Mouse (Mus musculus): ENCODE measurements at regions not wholly inside any gene's neighbourhood (a gene's known extent, or its start where the extent isn't known, plus 50 kb on each side); places are given as distances from the start of the nearest gene placed in this dataset.

DNA sequence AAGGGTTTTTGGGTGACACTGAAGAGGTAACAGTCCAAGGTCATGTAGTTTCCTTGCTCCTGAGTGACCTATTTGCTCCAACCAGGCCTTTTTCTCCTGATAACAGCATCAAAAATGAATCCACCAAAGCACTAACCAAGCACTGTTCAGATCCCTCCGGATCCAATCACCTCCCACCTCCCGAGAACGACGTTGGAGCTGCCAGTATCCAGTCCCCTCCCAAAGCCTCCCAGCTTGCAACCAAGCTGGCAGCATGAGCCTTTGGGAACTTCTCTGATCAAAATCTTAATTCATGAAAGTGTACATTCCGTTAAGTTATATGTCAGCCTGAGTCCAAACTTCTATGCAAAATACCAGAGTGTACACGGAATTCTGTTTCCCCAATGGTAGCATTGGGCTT, 126.3 kb downstream of the Efnb2 start:
- TF ChIP-seq CTCF (IDR thresholded peaks at IDR 0.05; ENCODE audit: control insufficient read depth, insufficient read depth, insufficient read length): no peak
- Histone ChIP-seq H3K79me2 (ENCODE audit: control insufficient read depth, insufficient read depth) (no peaks in the 10 kb centered on the region), H3ac (ENCODE audit: control insufficient read depth, insufficient read length, low read depth) (no peak overlapping the region), H3K4me3 (ENCODE audit: insufficient read depth, poor library complexity, severe bottlenecking) (no peak overlapping the region), H3K27me3 (ENCODE audit: control insufficient read depth, insufficient read depth, insufficient read length) (no peaks in the 10 kb centered on the region), H3K79me3 (ENCODE audit: low read depth) (no peaks in the 10 kb centered on the region), H3K36me3 (ENCODE audit: control insufficient read depth, insufficient read depth) (no peaks in the 10 kb centered on the region)

- Histone ChIP-seq H3K79me3 (ENCODE audit: low read depth) (no peaks in the 10 kb centered on the region), H3K27me3 (ENCODE audit: control insufficient read depth, insufficient read depth, insufficient read length) (no peaks in the 10 kb centered on the region), H3ac (ENCODE audit: control insufficient read depth, insufficient read length, low read depth) (no peak overlapping the region), H3K4me3 (ENCODE audit: insufficient read depth, poor library complexity, severe bottlenecking) (no peak overlapping the region), H3K79me2 (ENCODE audit: control insufficient read depth, insufficient read depth) (no peaks in the 10 kb centered on the region), H3K36me3 (ENCODE audit: control insufficient read depth, insufficient read depth) (no peaks in the 10 kb centered on the region)
- TF ChIP-seq CTCF (IDR thresholded peaks at IDR 0.05; ENCODE audit: control insufficient read depth, insufficient read depth, insufficient read length) (no peak), MYOD1 (IDR thresholded peaks at IDR 0.05; ENCODE audit: control insufficient read depth, insufficient read length, low read depth) (peak; percentile 50)
Measured at GRCm38 (mm10) chr8:8532907-8533306, 128.1 kb downstream of the Efnb2 start.

GRCm38 (mm10) chr8:8530540-8530939, 130.5 kb downstream of the Efnb2 start:
- H3K27me3 ChIP-seq (ENCODE audit: control insufficient read depth, insufficient read depth, insufficient read length): no peaks in the 10 kb centered on the region
- no peaks in the 10 kb centered on the region for H3K79me3 ChIP-seq (ENCODE audit: low read depth)
- H3K4me3 ChIP-seq (ENCODE audit: insufficient read depth, poor library complexity, severe bottlenecking): no peak overlapping the region
- no peaks in the 10 kb centered on the region for H3K36me3 ChIP-seq (ENCODE audit: control insufficient read depth, insufficient read depth)
- no peak overlapping the region for H3ac ChIP-seq (ENCODE audit: control insufficient read depth, insufficient read length, low read depth)
- no peaks in the 10 kb centered on the region for H3K79me2 ChIP-seq (ENCODE audit: control insufficient read depth, insufficient read depth)
- TF ChIP-seq MYOG (IDR thresholded peaks at IDR 0.05; ENCODE audit: control insufficient read depth, extremely low read depth, insufficient read length) (no peak), CEBPB (IDR thresholded peaks at IDR 0.05; ENCODE audit: low read depth) (no peak), CTCF (IDR thresholded peaks at IDR 0.05; ENCODE audit: control insufficient read depth, insufficient read depth, insufficient read length) (no peak), FOSL1 (IDR thresholded peaks at IDR 0.05; ENCODE audit: insufficient read depth, low read length, poor library complexity, severe bottlenecking) (no peak), MAX (IDR thresholded peaks at IDR 0.05) (no peak)

GRCm38 (mm10) chr8:8521532-8521931, 139.5 kb downstream of the Efnb2 start:
- Histone ChIP-seq H3K36me3 (ENCODE audit: control insufficient read depth, insufficient read depth) (no peaks in the 10 kb centered on the region), H3K4me3 (ENCODE audit: insufficient read depth, poor library complexity, severe bottlenecking) (no peak overlapping the region), H3ac (ENCODE audit: control insufficient read depth, insufficient read length, low read depth) (no peak overlapping the region), H3K79me3 (ENCODE audit: low read depth) (no peaks in the 10 kb centered on the region), H3K79me2 (ENCODE audit: control insufficient read depth, insufficient read depth) (no peaks in the 10 kb centered on the region), H3K27me3 (ENCODE audit: control insufficient read depth, insufficient read depth, insufficient read length) (no peaks in the 10 kb centered on the region)
- TF ChIP-seq MAX (IDR thresholded peaks at IDR 0.05): no peak
- no peak for TF ChIP-seq MYOD1 (IDR thresholded peaks at IDR 0.05; ENCODE audit: control insufficient read depth, insufficient read length, low read depth)
- TF ChIP-seq CTCF (IDR thresholded peaks at IDR 0.05; ENCODE audit: control insufficient read depth, insufficient read depth, insufficient read length): no peak
- TF ChIP-seq FOSL1 (IDR thresholded peaks at IDR 0.05; ENCODE audit: insufficient read depth, low read length, poor library complexity, severe bottlenecking): no peak
- no peak for TF ChIP-seq MYOG (IDR thresholded peaks at IDR 0.05; ENCODE audit: control insufficient read depth, extremely low read depth, insufficient read length)
- TF ChIP-seq USF1 (IDR thresholded peaks at IDR 0.05; ENCODE audit: low read depth): no peak
- TF ChIP-seq CEBPB (IDR thresholded peaks at IDR 0.05; ENCODE audit: low read depth): no peak

- Histone ChIP-seq H3K4me3 (ENCODE audit: insufficient read depth, poor library complexity, severe bottlenecking) (no peak overlapping the region), H3K27me3 (ENCODE audit: control insufficient read depth, insufficient read depth, insufficient read length) (no peaks in the 10 kb centered on the region), H3K36me3 (ENCODE audit: control insufficient read depth, insufficient read depth) (no peaks in the 10 kb centered on the region), H3K79me2 (ENCODE audit: control insufficient read depth, insufficient read depth) (no peaks in the 10 kb centered on the region), H3ac (ENCODE audit: control insufficient read depth, insufficient read length, low read depth) (no peak overlapping the region), H3K79me3 (ENCODE audit: low read depth) (no peaks in the 10 kb centered on the region)
- no peak for TF ChIP-seq MAX (IDR thresholded peaks at IDR 0.05)
- TF ChIP-seq CEBPB (IDR thresholded peaks at IDR 0.05; ENCODE audit: low read depth): no peak
- no peak for TF ChIP-seq FOSL1 (IDR thresholded peaks at IDR 0.05; ENCODE audit: insufficient read depth, low read length, poor library complexity, severe bottlenecking)
- TF ChIP-seq CTCF (IDR thresholded peaks at IDR 0.05; ENCODE audit: control insufficient read depth, insufficient read depth, insufficient read length): no peak
- no peak for TF ChIP-seq USF1 (IDR thresholded peaks at IDR 0.05; ENCODE audit: low read depth)
- TF ChIP-seq MYOG (IDR thresholded peaks at IDR 0.05; ENCODE audit: control insufficient read depth, extremely low read depth, insufficient read length): no peak
- TF ChIP-seq MYOD1 (IDR thresholded peaks at IDR 0.05; ENCODE audit: control insufficient read depth, insufficient read length, low read depth): no peak
Measured at GRCm38 (mm10) chr8:8519772-8520191, 141.3 kb downstream of the Efnb2 start.

DNA sequence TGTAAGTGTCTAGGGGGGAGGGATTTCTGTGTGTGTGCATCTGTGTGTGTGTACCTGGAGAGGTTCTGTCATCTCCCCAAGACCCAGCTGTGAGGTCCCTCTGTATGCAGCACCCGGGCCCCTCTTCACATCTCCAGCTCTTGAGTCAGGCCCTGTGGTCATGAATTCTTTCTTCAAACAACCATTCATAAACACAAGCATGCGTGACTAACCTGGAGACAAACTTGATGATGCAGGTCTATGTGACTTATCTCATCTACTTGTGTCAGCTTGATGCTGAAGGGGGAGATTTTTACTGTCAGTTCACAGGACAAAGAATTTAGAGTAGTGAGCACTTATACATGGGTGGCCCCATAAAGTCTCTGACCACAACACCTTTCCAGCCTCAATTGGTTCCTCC, 143.4 kb downstream of the Efnb2 start:
- no peak for TF ChIP-seq MAX (IDR thresholded peaks at IDR 0.05)
- TF ChIP-seq CTCF (IDR thresholded peaks at IDR 0.05; ENCODE audit: control insufficient read depth, insufficient read depth, insufficient read length): no peak
- TF ChIP-seq FOSL1 (IDR thresholded peaks at IDR 0.05; ENCODE audit: insufficient read depth, low read length, poor library complexity, severe bottlenecking): no peak
- no peak for TF ChIP-seq CEBPB (IDR thresholded peaks at IDR 0.05; ENCODE audit: low read depth)
- TF ChIP-seq USF1 (IDR thresholded peaks at IDR 0.05; ENCODE audit: low read depth): no peak
- TF ChIP-seq MYOD1 (IDR thresholded peaks at IDR 0.05; ENCODE audit: control insufficient read depth, insufficient read length, low read depth): no peak
- TF ChIP-seq MYOG (IDR thresholded peaks at IDR 0.05; ENCODE audit: control insufficient read depth, extremely low read depth, insufficient read length): no peak
- no peaks in the 10 kb centered on the region for H3K79me2 ChIP-seq (ENCODE audit: control insufficient read depth, insufficient read depth)
- no peaks in the 10 kb centered on the region for H3K27me3 ChIP-seq (ENCODE audit: control insufficient read depth, insufficient read depth, insufficient read length)
- no peaks in the 10 kb centered on the region for H3K36me3 ChIP-seq (ENCODE audit: control insufficient read depth, insufficient read depth)
- no peaks in the 10 kb centered on the region for H3K79me3 ChIP-seq (ENCODE audit: low read depth)
- no peak overlapping the region for H3K4me3 ChIP-seq (ENCODE audit: insufficient read depth, poor library complexity, severe bottlenecking)
- H3ac ChIP-seq (ENCODE audit: control insufficient read depth, insufficient read length, low read depth): no peak overlapping the region

Data from C2C12 (cell line).